Mouse (Mus musculus) lung, adult 2 months (tissue): Measurements from ENCODE around the gene Ccnb1.

Experiments
- CTCF ChIP-seq: fragments of 200-500 bp; IDR thresholded peaks from 2 replicates; pipeline ENCODE4 v1.5.1; 2011; ENCODE audit warnings: mild to moderate bottlenecking, low read length, control low read depth; ENCODE audit not compliant: insufficient read depth
- POLR2A ChIP-seq: fragments of 200-500 bp; IDR thresholded peaks from 2 replicates; pipeline ENCODE4 v1.6.1; 2011; ENCODE audit warnings: low read depth, mild to moderate bottlenecking, control low read depth, low read length, borderline replicate concordance; ENCODE audit errors: extremely low read depth

DNA sequence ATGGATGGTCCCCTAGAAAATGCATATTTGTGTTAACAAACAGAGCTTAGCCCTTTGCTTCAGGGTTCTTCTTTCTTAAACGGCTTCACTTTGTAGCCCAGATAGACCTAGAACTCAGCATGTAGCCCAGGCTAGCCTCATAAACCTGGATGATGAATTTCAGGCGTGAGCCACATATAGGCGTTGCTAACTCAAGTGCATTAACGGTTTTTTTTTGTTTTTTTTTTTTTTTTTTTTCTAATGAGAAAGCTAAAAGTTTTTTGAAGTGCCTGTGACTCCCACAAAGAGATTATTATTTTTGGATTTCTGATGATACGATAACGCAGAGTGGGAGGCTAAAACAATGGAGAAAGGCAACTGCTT lies 47.3 kb upstream of the Ccnb1 start:
- no peak for TF ChIP-seq CTCF
- TF ChIP-seq POLR2A, result no peak
